Mouse (Mus musculus): ENCODE measurements at regions not wholly inside any gene's neighbourhood (a gene's known extent, or its start where the extent isn't known, plus 50 kb on each side); places are given as distances from the start of the nearest gene placed in this dataset.
A peak's percentile ranks its signal among the peaks of the same experiment; 100 is the strongest.

- no peak for DNase-seq (ENCODE audit: low read depth, low spot score)
These were observed 68.3 kb upstream of the Cdh5 start for GRCm38 (mm10) chr8:104033148-104033547.

- no peak for DNase-seq (ENCODE audit: low read depth, low spot score)
These were observed 67.1 kb upstream of the Cdh5 start for GRCm38 (mm10) chr8:104034286-104034685.

GRCm38 (mm10) chr8:104036580-104037477 lies 64.6 kb upstream of the Cdh5 start:
- peak; percentile 33 for DNase-seq (ENCODE audit: low read depth, low spot score)

GRCm38 (mm10) chr8:104037611-104038010 lies 63.8 kb upstream of the Cdh5 start:
- no peak for DNase-seq (ENCODE audit: low read depth, low spot score)

GRCm38 (mm10) chr8:104039526-104039925 lies 61.9 kb upstream of the Cdh5 start:
- no peak for DNase-seq (ENCODE audit: low read depth, low spot score)

- DNase-seq (ENCODE audit: low read depth, low spot score), result no peak
These were observed 59.9 kb upstream of the Cdh5 start for GRCm38 (mm10) chr8:104041522-104041921.

- DNase-seq (ENCODE audit: low read depth, low spot score), result no peak
These were observed 59.0 kb upstream of the Cdh5 start for GRCm38 (mm10) chr8:104042434-104042833.

- DNase-seq (ENCODE audit: low read depth, low spot score), result no peak
These were observed 53.4 kb upstream of the Cdh5 start for GRCm38 (mm10) chr8:104048037-104048436.

GRCm38 (mm10) chr8:104049181-104049580 lies 52.2 kb upstream of the Cdh5 start:
- DNase-seq (ENCODE audit: low read depth, low spot score), result no peak

GRCm38 (mm10) chr8:104050694-104051539 lies 50.5 kb upstream of the Cdh5 start:
- peak; percentile 25 for DNase-seq (ENCODE audit: low read depth, low spot score)

- no peak for DNase-seq (ENCODE audit: low read depth, low spot score)
These were observed 49.9 kb upstream of the Cdh5 start for GRCm38 (mm10) chr8:104051540-104051882.
